Mouse (Mus musculus) layer of hippocampus, adult 18-20 months (tissue): ENCODE measurements around the gene Prpsap1. TPM values are rescaled to one million over a fixed set of nuclear protein-coding genes. Genes with fewer than 3 reads are reported as not detected.
"Not testable (repeated sequence)": the region's sequence is repeated elsewhere in the genome, so short reads cannot be mapped to it uniquely, and the experiment has no call there.

ENCODE experiments used
- DNase-seq, 2 experiments: peaks; one replicate each; pipeline ENCODE4 v3.0.0; 2022; ENCODE audit warnings: low spot score in 2 of 2
- total RNA-seq, 2 experiments: library from RNA; stranded (reverse); gene quantifications; 2 replicates each; pipeline ENCODE4 v1.2.3; 2021

Prpsap1 gene
- total RNA-seq, 2 experiments from 2014 or later, result 87.0 to 91.5 TPM

- DNase-seq, result no peak
Measured at GRCm38 (mm10) chr11:116431428-116432077, 62.4 kb downstream of the Prpsap1 start.

- DNase-seq, result no peak
Measured at GRCm38 (mm10) chr11:116430723-116431427, 63.1 kb downstream of the Prpsap1 start.

DNA sequence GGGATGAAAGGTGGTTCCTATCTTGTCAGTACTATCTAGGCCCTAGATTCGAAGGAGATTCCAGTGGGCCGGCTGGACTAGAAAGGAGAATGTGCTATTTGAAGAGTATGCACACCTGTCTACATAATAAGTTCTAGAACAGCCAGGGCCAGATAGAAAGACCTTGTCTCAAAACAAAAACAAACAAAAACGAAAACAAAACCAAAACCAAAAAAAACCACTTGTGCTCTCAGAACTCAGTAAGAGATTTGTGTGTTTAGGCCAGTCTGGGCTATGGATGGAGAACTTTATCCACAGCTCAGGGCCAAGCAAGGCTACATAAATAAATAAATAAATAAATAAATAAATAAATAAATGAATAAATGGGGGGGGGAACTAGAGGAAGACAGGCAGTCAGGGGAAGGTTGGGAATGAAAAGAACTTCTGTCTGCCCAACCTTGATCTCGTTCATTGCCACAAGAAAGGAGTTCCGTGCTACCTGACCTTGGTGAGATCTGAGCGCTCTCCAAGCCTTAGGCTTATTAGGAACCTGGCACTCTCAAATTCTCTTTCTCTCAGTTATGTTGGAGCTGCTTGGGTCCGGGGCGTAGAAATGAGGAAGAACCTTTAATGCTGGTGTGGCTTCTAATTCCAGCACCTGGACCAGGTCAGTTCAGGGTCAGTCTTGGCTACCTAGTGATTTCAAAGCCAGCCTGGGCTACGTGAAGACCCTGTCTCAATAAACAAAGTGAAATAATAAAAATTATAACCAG, 64.0 kb downstream of the Prpsap1 start:
- DNase-seq, result no peak

- DNase-seq, result no peak
Measured at GRCm38 (mm10) chr11:116428872-116429859, 64.8 kb downstream of the Prpsap1 start.

GRCm38 (mm10) chr11:116426852-116427575, 67.0 kb downstream of the Prpsap1 start:
- DNase-seq, result no peak

- not testable (repeated sequence) for DNase-seq
Measured at GRCm38 (mm10) chr11:116426328-116426727, 67.7 kb downstream of the Prpsap1 start.

GRCm38 (mm10) chr11:116424621-116425407, 69.2 kb downstream of the Prpsap1 start:
- DNase-seq, result no peak

DNA sequence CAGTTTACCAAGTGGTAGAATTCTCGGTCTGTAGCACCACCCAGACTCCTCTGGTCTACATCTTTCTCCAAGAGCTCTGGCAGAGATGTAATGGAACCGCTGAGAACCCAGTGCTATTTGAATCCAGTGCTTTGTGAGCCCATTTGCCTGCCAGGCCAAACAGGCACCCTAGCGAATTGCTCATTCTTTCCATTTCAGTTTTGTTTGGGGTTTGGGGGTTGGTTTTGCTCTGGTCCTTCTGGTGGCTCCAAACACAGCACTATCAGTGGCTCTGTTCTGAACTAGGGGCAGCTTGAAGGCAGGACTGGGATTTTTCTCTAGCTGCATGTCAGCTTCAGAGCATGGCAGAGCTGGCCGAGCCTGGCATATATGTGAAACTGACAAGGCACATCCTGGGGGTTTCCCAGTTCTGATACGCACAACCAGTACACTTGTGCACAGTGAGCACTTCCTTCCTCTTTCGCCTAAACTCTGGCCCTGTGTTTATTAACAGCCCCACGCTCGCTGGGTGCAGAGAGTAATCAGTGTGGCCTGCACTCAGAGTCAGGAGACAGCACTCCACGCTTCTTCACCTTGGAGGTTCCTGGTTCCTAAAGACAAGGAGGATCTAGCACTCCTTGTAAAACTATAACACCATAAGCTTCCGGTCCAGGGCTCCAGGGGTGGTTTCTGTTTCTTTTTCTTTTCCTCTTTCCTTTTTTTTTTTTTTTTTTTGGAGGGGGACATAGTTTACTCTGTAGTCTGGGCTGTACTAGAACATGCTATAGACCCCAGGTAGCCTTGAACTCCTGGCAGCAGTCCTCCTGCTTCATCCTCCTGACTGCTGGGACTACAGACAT, 70.0 kb downstream of the Prpsap1 start:
- DNase-seq, result no peak

DNA sequence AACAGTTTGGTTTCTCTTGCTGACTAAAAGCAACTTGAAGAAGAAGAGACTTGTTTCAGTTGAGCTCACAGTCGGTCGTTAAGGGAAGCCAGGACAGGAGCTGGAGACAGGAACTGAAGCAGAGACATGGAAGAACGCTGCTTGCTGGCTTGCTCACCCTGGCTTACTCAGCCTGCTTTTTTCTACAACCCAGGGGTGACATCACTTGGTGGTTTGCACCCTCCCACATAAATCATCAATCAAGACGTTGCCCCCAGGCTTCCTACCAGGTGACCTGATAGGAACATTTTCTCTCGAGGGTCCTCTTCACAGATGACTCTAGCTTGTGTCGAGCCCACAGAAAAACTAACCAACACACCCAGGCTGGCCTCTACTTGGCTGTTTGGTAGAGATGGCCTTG, 70.8 kb downstream of the Prpsap1 start:
- DNase-seq, result no peak

DNA sequence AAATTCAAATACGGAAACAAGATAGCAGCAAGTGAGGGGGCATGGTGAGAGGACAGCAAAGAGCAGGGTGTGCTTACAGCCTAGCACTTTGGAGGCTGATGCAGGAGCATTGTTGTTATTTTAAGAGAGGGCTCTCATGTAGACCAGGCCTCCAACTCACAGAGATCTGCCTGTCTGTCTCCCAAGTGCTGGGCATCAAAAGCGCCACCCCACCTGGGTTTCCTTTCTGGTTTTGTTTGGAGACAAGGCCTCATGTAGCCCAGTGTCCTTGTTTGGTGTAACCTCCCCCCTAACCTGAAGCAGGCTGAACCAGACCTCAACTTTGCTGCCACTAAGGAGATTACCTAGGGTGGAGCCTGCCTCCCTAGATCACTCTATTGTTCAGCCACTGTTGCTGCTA, 71.4 kb downstream of the Prpsap1 start:
- no peak for DNase-seq

DNA sequence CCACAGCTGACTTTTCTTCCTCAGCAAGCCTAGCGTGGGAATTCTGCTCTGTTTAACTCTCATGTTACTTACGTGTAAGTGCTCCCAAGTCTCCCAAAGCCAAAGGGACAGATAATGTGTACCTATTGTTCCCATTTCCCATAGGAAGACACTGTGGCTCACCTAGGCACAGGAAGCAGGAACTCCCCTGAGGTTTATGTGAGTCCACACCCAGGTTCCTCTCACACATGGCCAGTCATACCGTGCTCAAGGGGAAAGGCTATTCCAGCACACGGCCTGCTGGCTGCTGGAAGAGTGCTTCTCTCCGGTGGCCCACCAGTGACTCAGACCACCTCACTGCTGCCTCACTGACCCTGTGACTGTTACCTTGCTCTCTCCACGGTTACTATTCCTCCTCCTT, 72.9 kb downstream of the Prpsap1 start:
- no peak for DNase-seq

Other genes with a start within 250 kb of the Prpsap1 start
- 10 to 100 TPM; 69.4 to 71.3 TPM for gene Srp68, start 220.0 kb downstream of the Prpsap1 start, total RNA-seq
- gene Galr2, start 213.3 kb downstream of the Prpsap1 start, total RNA-seq, result not detected
- 10 to 100 TPM; 69.4 to 85.5 TPM for gene Exoc7, start 187.0 kb downstream of the Prpsap1 start, total RNA-seq
- 1 to 10 TPM; 6.2 to 7.5 TPM for gene Foxj1, start 158.8 kb downstream of the Prpsap1 start, total RNA-seq
- gene Rnf157, start 81.2 kb downstream of the Prpsap1 start, total RNA-seq, result 100 to 1,000 TPM; 245 to 252 TPM
- gene Ubald2, start 60.1 kb downstream of the Prpsap1 start, total RNA-seq, result 10 to 100 TPM; 33.3 to 40.5 TPM
- not detected for gene Qrich2, start 28.0 kb downstream of the Prpsap1 start, total RNA-seq
- gene Sphk1, start 36.7 kb upstream of the Prpsap1 start, total RNA-seq, result 1 to 10 TPM in 1 of 2 experiments, under 1 TPM in 1; 0.84 to 2.3 TPM
- 100 to 1,000 TPM in 1 of 2 experiments, 10 to 100 TPM in 1; 99.4 to 104 TPM for gene Ube2o, start 87.2 kb upstream of the Prpsap1 start, total RNA-seq
- gene Aanat, start 92.2 kb upstream of the Prpsap1 start, total RNA-seq, result 1 to 10 TPM in 1 of 2 experiments, under 1 TPM in 1; 0.33 to 1.1 TPM
- 1 to 10 TPM; 1.1 to 1.3 TPM for gene Rhbdf2, start 132.8 kb upstream of the Prpsap1 start, total RNA-seq
- 1 to 10 TPM; 5.6 to 5.8 TPM for gene Prcd, start 159.3 kb upstream of the Prpsap1 start, total RNA-seq
- 10 to 100 TPM; 71.3 to 80.7 TPM for gene Cygb, start 160.1 kb upstream of the Prpsap1 start, total RNA-seq